Mouse (Mus musculus): Measurements from ENCODE around the gene Hoxa7. TPM values are rescaled to one million over a fixed set of nuclear protein-coding genes. Genes with fewer than 3 reads are reported as not detected.

The Hoxa7 gene
- total RNA-seq, 2 experiments from 2014 or later: not detected

- DNase-seq (ENCODE audit: extremely low spot score in 1 of 2, low spot score in 1 of 2): no peak
Measured at GRCm38 (mm10) chr6:52213119-52213986, 8.3 kb downstream of the Hoxa7 start, which contains the start of the genes Hoxa3 and Gm28308. TSS of gene Hoxa3 (minus strand) at chr6:52213336. TSS of gene Gm28308 (minus strand) at chr6:52213339.

- DNase-seq (ENCODE audit: extremely low spot score in 1 of 2, low spot score in 1 of 2): no peak
Measured at GRCm38 (mm10) chr6:52212556-52213118, 9.0 kb downstream of the Hoxa7 start.

GRCm38 (mm10) chr6:52211961-52212360 is 9.7 kb downstream of the Hoxa7 start:
- DNase-seq (ENCODE audit: extremely low spot score in 1 of 2, low spot score in 1 of 2): peak in 1 of 2 experiments; percentile 11

GRCm38 (mm10) chr6:52211170-52211935 is 10.3 kb downstream of the Hoxa7 start:
- DNase-seq (ENCODE audit: extremely low spot score in 1 of 2, low spot score in 1 of 2): peak; percentile 37 to 65

GRCm38 (mm10) chr6:52209685-52210046 is 12.0 kb downstream of the Hoxa7 start:
- no peak for DNase-seq (ENCODE audit: extremely low spot score in 1 of 2, low spot score in 1 of 2)

- DNase-seq (ENCODE audit: extremely low spot score in 1 of 2, low spot score in 1 of 2): no peak
Measured at GRCm38 (mm10) chr6:52208868-52209684, 12.6 kb downstream of the Hoxa7 start.

GRCm38 (mm10) chr6:52208072-52208867 is 13.4 kb downstream of the Hoxa7 start, which contains the start of gene Hoxa6:
TSS of gene Hoxa6 (minus strand) at chr6:52208722.
- DNase-seq (ENCODE audit: extremely low spot score in 1 of 2, low spot score in 1 of 2): no peak

GRCm38 (mm10) chr6:52207684-52207976 is 14.0 kb downstream of the Hoxa7 start:
- no peak for DNase-seq (ENCODE audit: extremely low spot score in 1 of 2, low spot score in 1 of 2)

GRCm38 (mm10) chr6:52206882-52207683 is 14.6 kb downstream of the Hoxa7 start:
- DNase-seq (ENCODE audit: extremely low spot score in 1 of 2, low spot score in 1 of 2): no peak

- DNase-seq (ENCODE audit: extremely low spot score in 1 of 2, low spot score in 1 of 2): no peak
Measured at GRCm38 (mm10) chr6:52205638-52206621, 15.7 kb downstream of the Hoxa7 start.

GRCm38 (mm10) chr6:52205221-52205620 is 16.4 kb downstream of the Hoxa7 start:
- no peak for DNase-seq (ENCODE audit: extremely low spot score in 1 of 2, low spot score in 1 of 2)

- DNase-seq (ENCODE audit: extremely low spot score in 1 of 2, low spot score in 1 of 2): peak in 1 of 2 experiments; percentile 14
Measured at GRCm38 (mm10) chr6:52204050-52204752, 17.5 kb downstream of the Hoxa7 start, which contains the start of gene Hoxa5. TSS of gene Hoxa5 (minus strand) at chr6:52204587.

- no peak for DNase-seq (ENCODE audit: extremely low spot score in 1 of 2, low spot score in 1 of 2)
Measured at GRCm38 (mm10) chr6:52203371-52204049, 18.1 kb downstream of the Hoxa7 start.

GRCm38 (mm10) chr6:52203121-52203370 is 18.6 kb downstream of the Hoxa7 start:
- DNase-seq (ENCODE audit: extremely low spot score in 1 of 2, low spot score in 1 of 2): no peak

- no peak for DNase-seq (ENCODE audit: extremely low spot score in 1 of 2, low spot score in 1 of 2)
Measured at GRCm38 (mm10) chr6:52202362-52203120, 19.1 kb downstream of the Hoxa7 start.

GRCm38 (mm10) chr6:52201269-52201668 is 20.4 kb downstream of the Hoxa7 start:
- no peak for DNase-seq (ENCODE audit: extremely low spot score in 1 of 2, low spot score in 1 of 2)

Data from layer of hippocampus, postnatal 25 days (tissue).